Mouse (Mus musculus): ENCODE data around the gene C130050O18Rik. TPM values are rescaled to one million over a fixed set of nuclear protein-coding genes. Genes with fewer than 3 reads are reported as not detected.

Gene C130050O18Rik
- 1.2 and 1.6 TPM in 2 replicates for polyA plus RNA-seq (2015; fragmentation: Nextera tagmentation; extraction: Ambion mirVana)

DNA sequence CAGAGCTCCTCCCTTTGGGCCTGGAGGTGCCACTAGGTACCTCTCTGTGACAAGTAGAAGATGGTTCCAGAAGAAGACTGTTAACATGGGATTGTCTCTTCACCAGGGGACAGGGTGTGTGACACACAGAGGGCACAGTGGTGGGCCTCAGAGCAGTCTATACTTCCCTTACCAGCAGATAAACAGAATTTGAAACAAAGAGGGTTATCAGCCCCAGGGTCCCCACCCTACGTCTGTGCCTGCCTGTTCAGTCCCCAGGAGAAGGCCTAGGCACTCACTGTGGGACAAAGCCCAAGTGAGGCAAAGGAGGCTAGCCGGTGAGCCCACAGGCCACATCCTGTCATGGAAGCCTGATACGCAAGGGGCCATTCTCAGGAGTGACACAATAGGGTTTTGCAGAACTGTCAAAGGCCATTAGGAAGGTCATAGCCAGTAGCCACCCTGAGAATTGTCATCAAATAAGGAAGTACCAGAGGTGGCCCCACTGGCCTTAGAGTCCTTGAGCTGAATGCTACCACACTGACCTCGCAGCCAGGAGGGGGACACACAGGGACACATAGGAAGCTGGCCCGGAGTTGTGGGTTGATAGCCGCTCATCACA lies at the start of gene C130050O18Rik:
Gene C130050O18Rik (plus strand): TSS at position 480 of the 601 bp plus-strand sequence.
- peak within 1 kb of the TSS; percentile 74 for H3K27ac ChIP-seq (ENCODE audit: low read length)
- peaks cover 20% of the 10 kb centered on the region for H3K4me1 ChIP-seq (ENCODE audit: control insufficient read depth, low read depth, low read length)
- peak; percentile 52 for ATAC-seq (ENCODE audit: low read depth)

DNA sequence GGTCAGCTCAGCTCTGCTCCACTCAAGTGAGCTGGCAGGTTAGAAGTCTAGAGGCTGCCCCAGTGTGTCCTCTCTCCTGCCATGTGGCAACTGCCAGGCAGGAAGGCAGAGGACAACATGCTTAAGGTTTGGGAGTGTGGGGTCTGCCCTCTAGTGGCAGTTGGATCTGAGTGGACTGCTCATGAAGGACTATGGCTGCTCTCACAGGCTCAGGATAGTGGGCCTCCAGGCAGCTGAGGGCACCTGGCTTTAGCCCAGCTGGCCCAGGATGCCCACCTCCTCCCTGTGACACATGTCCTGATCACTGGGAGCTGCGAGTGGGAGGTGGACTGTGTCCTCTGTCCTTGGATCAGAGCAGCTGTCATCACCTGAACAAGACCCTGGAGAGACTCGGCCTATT lies 46.4 kb upstream of the C130050O18Rik start:
- no peak overlapping the region for H3K27ac ChIP-seq (ENCODE audit: low read length)
- no peak overlapping the region for H3K4me3 ChIP-seq (ENCODE audit: low read depth, low read length)
- no peaks in the 10 kb centered on the region for H3K36me3 ChIP-seq (ENCODE audit: control insufficient read depth, insufficient read depth)
- no peaks in the 10 kb centered on the region for H3K9me3 ChIP-seq (replicated peaks; ENCODE audit: control insufficient read depth, low read length)
- 62% methylated on average over 2 of the region's 2 CpGs for WGBS (ENCODE audit: insufficient replicate concordance)
- peaks cover 7% of the 10 kb centered on the region for H3K4me1 ChIP-seq (ENCODE audit: control insufficient read depth, low read depth, low read length)
- H3K9ac ChIP-seq (ENCODE audit: low read depth, low read length) = no peak overlapping the region
- H3K4me2 ChIP-seq (ENCODE audit: low read depth, low read length) = no peak overlapping the region
- H3K27me3 ChIP-seq (ENCODE audit: control insufficient read depth, insufficient read depth, low read depth, low read length) = no peaks in the 10 kb centered on the region
- no peak for ATAC-seq (ENCODE audit: low read depth)

More for the DNA sequence above, at the start of gene C130050O18Rik:
- H3K36me3 ChIP-seq (ENCODE audit: control insufficient read depth, insufficient read depth) = no peaks in the 10 kb centered on the region
- peak within 1 kb of the TSS; percentile 33 for H3K4me2 ChIP-seq (ENCODE audit: low read depth, low read length)
- no peaks in the 10 kb centered on the region for H3K9me3 ChIP-seq (replicated peaks; ENCODE audit: control insufficient read depth, low read length)
- 20% methylated on average over 6 of the region's 6 CpGs for WGBS (ENCODE audit: insufficient replicate concordance)
- H3K4me3 ChIP-seq (ENCODE audit: low read depth, low read length) = peak within 1 kb of the TSS; percentile 24
- H3K27me3 ChIP-seq (ENCODE audit: control insufficient read depth, insufficient read depth, low read depth, low read length) = no peaks in the 10 kb centered on the region
- peak within 1 kb of the TSS; percentile 31 for H3K9ac ChIP-seq (ENCODE audit: low read depth, low read length)

DNA sequence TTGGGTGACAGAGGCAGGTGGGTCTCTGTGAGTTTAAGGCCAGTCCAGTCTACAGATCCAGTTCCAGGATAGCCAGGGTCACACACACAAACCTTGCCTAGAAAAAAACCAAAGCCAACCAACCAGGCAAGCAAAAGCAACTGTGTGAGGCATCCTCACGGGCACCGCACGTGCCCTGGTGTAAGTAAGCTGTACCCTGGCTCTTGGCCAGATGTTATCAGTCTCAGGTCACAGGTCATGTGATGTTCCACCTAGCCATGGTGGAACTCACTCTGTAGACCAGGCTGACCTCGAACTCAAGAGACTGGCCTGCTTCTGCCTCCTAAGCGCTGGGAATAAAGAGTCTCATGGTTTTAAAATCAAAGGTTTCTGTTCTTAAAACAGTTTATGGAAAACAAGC lies 45.8 kb upstream of the C130050O18Rik start:
- no peaks in the 10 kb centered on the region for H3K27me3 ChIP-seq (ENCODE audit: control insufficient read depth, insufficient read depth, low read depth, low read length)
- peaks cover 1% of the 10 kb centered on the region for H3K4me1 ChIP-seq (ENCODE audit: control insufficient read depth, low read depth, low read length)
- H3K4me3 ChIP-seq (ENCODE audit: low read depth, low read length) = no peak overlapping the region
- no peak overlapping the region for H3K27ac ChIP-seq (ENCODE audit: low read length)
- no peak overlapping the region for H3K4me2 ChIP-seq (ENCODE audit: low read depth, low read length)
- no peak for ATAC-seq (ENCODE audit: low read depth)
- no peaks in the 10 kb centered on the region for H3K9me3 ChIP-seq (replicated peaks; ENCODE audit: control insufficient read depth, low read length)
- WGBS (ENCODE audit: insufficient replicate concordance) = 79% methylated on average over 5 of the region's 5 CpGs
- H3K36me3 ChIP-seq (ENCODE audit: control insufficient read depth, insufficient read depth) = no peaks in the 10 kb centered on the region
- no peak overlapping the region for H3K9ac ChIP-seq (ENCODE audit: low read depth, low read length)

DNA sequence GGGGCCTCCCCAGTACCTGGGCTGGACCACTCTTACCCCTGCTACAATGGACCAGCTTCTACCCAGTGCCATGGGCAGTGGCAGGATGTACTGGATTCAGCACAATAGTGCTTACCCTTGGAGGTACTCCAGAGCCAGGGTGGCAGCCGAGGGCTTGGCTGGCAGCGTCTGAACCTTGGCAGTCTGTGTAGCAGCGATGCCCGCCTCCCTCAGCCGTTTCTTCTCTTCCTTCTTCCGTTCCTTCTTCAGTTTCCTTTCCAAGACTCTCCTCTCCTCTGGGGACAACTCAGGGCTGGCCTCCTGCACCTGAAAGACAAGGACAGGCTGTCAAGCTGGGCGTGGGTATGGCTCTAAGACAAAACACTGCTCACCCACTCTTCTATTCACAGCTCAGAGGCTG lies 41.2 kb upstream of the C130050O18Rik start:
- 57% methylated on average over 7 of the region's 7 CpGs for WGBS (ENCODE audit: insufficient replicate concordance)
- ATAC-seq (ENCODE audit: low read depth) = no peak
- Histone ChIP-seq H3K36me3 (ENCODE audit: control insufficient read depth, insufficient read depth) (no peaks in the 10 kb centered on the region), H3K27me3 (ENCODE audit: control insufficient read depth, insufficient read depth, low read depth, low read length) (no peaks in the 10 kb centered on the region), H3K4me1 (ENCODE audit: control insufficient read depth, low read depth, low read length) (peaks cover 40% of the 10 kb centered on the region), H3K4me2 (ENCODE audit: low read depth, low read length) (no peak overlapping the region), H3K9ac (ENCODE audit: low read depth, low read length) (no peak overlapping the region), H3K4me3 (ENCODE audit: low read depth, low read length) (no peak overlapping the region), H3K9me3 (replicated peaks; ENCODE audit: control insufficient read depth, low read length) (no peaks in the 10 kb centered on the region), H3K27ac (ENCODE audit: low read length) (no peak overlapping the region)

DNA sequence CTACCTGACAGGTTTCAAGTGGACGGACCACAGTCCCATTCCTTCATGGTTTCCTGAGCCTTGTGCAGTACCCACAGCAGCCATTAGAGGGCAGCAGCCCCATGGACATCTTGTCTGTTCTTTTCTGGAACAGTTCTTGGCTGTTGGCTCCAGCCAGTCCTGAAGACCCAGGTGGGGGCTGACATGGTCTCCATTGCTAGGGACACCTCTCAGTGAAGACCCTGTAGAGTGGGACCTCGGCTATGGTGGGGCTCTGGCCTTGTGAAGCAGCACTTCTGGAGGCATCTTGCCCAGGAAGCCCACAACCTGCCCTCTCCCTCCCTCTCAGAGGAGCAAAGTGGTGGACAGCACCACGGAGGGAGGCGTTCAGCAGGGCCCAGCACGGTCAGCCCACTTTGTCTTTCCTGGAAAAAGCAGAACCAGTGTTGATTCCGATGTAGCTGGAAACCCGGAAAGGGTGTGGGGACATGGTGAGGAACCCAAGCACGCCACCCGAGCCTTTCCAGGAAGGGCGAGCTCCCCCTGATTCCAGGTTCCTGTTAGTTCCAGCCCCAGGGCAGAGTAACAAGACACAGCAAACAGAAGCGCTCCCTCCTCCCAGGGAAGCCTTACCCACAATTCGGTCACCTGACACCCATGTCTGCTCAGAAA lies 40.7 kb upstream of the C130050O18Rik start:
- Histone ChIP-seq H3K4me1 (ENCODE audit: control insufficient read depth, low read depth, low read length) (peaks cover 40% of the 10 kb centered on the region), H3K9ac (ENCODE audit: low read depth, low read length) (peak overlapping the region; percentile 6; the same call in 1 of the 2 replicates), H3K4me3 (ENCODE audit: low read depth, low read length) (no peak overlapping the region), H3K27ac (ENCODE audit: low read length) (peak overlapping the region; percentile 54), H3K4me2 (ENCODE audit: low read depth, low read length) (peak overlapping the region; percentile 7; the same call in 1 of the 2 replicates), H3K9me3 (replicated peaks; ENCODE audit: control insufficient read depth, low read length) (no peaks in the 10 kb centered on the region), H3K36me3 (ENCODE audit: control insufficient read depth, insufficient read depth) (no peaks in the 10 kb centered on the region), H3K27me3 (ENCODE audit: control insufficient read depth, insufficient read depth, low read depth, low read length) (no peaks in the 10 kb centered on the region)
- 17% methylated on average over 12 of the region's 12 CpGs for WGBS (ENCODE audit: insufficient replicate concordance)
- ATAC-seq (ENCODE audit: low read depth) = peak; percentile 57

DNA sequence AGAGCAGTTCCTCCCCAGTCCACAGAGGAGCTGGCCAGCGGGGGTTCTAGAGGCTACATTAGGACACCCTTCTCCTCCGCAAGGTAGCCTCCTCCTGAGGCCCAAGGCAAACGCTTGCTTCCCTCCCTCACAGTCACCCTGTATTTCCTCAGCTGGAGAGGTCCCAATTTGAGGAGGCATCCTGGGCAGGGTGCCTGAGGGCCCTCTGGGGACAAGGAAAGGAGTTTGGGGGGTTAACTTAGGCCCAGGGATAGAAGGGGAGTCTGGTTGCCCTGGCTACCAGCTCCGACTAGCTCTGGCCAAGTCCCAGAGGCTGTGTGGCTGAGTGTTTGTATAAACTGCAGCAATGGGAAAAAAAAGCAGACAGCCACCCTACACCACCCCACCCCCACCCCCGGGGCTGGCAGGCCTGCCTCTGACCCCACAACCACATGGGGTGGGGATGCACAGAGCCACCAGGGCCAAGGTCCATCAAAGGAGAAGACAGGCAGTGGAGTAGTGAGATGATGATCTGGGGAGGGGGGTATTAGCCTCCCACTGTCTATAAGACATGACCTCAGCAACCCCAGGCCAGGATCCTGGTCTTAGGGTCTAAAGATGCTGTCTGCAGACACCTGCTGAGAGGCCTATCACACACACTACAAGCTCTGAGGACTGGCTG lies 40.0 kb upstream of the C130050O18Rik start:
- Histone ChIP-seq H3K4me2 (ENCODE audit: low read depth, low read length) (peak overlapping the region; percentile 7; the same call in 1 of the 2 replicates), H3K9me3 (replicated peaks; ENCODE audit: control insufficient read depth, low read length) (no peaks in the 10 kb centered on the region), H3K27ac (ENCODE audit: low read length) (peak overlapping the region; percentile 54), H3K9ac (ENCODE audit: low read depth, low read length) (peak overlapping the region; percentile 6; the same call in 1 of the 2 replicates), H3K36me3 (ENCODE audit: control insufficient read depth, insufficient read depth) (no peaks in the 10 kb centered on the region), H3K27me3 (ENCODE audit: control insufficient read depth, insufficient read depth, low read depth, low read length) (no peaks in the 10 kb centered on the region), H3K4me1 (ENCODE audit: control insufficient read depth, low read depth, low read length) (peaks cover 46% of the 10 kb centered on the region), H3K4me3 (ENCODE audit: low read depth, low read length) (no peak overlapping the region)
- WGBS (ENCODE audit: insufficient replicate concordance) = 46% methylated on average over 5 of the region's 5 CpGs
- ATAC-seq (ENCODE audit: low read depth) = no peak

DNA sequence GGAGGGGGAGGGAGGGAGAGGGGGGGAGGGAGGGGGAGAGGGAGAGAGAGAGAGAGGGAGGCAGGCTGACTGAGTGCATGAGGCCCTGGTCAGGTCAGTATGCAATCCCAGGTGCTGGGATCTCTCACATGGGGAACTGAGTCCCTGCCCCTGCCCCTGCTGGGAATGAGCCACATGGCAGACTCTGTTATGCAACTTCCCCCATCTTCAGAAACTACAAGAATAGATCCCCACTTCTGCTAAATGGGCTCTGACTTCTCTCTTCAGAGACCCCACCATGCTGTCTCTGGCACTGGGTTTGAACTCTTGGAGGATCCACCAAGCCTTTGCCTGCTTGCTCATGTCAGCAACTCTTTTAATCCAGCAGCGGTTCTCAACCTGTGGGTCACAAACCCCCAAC lies 39.3 kb upstream of the C130050O18Rik start:
- Histone ChIP-seq H3K27me3 (ENCODE audit: control insufficient read depth, insufficient read depth, low read depth, low read length) (no peaks in the 10 kb centered on the region), H3K9ac (ENCODE audit: low read depth, low read length) (no peak overlapping the region), H3K9me3 (replicated peaks; ENCODE audit: control insufficient read depth, low read length) (no peaks in the 10 kb centered on the region), H3K36me3 (ENCODE audit: control insufficient read depth, insufficient read depth) (no peaks in the 10 kb centered on the region), H3K4me1 (ENCODE audit: control insufficient read depth, low read depth, low read length) (peaks cover 54% of the 10 kb centered on the region), H3K27ac (ENCODE audit: low read length) (peak overlapping the region; percentile 46; the same call in 1 of the 2 replicates), H3K4me2 (ENCODE audit: low read depth, low read length) (no peak overlapping the region), H3K4me3 (ENCODE audit: low read depth, low read length) (no peak overlapping the region)
- ATAC-seq (ENCODE audit: low read depth) = no peak
- 36% methylated on average over 1 of the region's 1 CpGs for WGBS (ENCODE audit: insufficient replicate concordance)

DNA sequence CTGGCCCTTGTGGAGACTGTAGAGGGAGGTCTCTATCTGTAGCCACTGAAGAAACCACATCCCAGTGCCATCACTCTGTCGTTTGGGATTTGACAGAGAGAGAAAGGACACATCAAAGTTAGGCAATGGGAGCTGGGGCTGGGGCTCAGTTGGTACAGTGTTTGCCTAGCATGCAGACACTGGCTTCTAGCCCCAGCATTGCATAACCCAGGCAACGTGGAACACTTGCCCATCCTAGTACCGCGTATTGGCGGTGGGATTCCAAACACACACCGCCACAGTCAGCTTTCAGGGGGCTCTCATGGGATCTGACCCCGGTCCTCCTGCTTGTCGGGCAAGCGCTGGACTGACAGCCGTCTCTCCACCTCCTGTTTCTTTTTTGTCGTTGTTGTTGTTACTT lies 38.6 kb upstream of the C130050O18Rik start:
- Histone ChIP-seq H3K36me3 (ENCODE audit: control insufficient read depth, insufficient read depth) (no peaks in the 10 kb centered on the region), H3K4me1 (ENCODE audit: control insufficient read depth, low read depth, low read length) (peaks cover 61% of the 10 kb centered on the region), H3K27ac (ENCODE audit: low read length) (peak overlapping the region; percentile 46; the same call in 1 of the 2 replicates), H3K9me3 (replicated peaks; ENCODE audit: control insufficient read depth, low read length) (no peaks in the 10 kb centered on the region), H3K27me3 (ENCODE audit: control insufficient read depth, insufficient read depth, low read depth, low read length) (no peaks in the 10 kb centered on the region), H3K9ac (ENCODE audit: low read depth, low read length) (no peak overlapping the region), H3K4me3 (ENCODE audit: low read depth, low read length) (no peak overlapping the region), H3K4me2 (ENCODE audit: low read depth, low read length) (no peak overlapping the region)
- ATAC-seq (ENCODE audit: low read depth) = no peak
- WGBS (ENCODE audit: insufficient replicate concordance) = 62% methylated on average over 11 of the region's 11 CpGs

Measured in liver, embryonic 16.5 days (tissue).